Mouse (Mus musculus): Measurements from ENCODE around the gene Gm3164. TPM values are rescaled to one million over a fixed set of nuclear protein-coding genes. Genes with fewer than 3 reads are reported as not detected.

Gene Gm3164
- polyA plus RNA-seq, 1 experiment from 2014 or later, result not detected

Other genes starting within 250 kb of the Gm3164 start
- gene Gm2974, start 232.9 kb upstream of the Gm3164 start, polyA plus RNA-seq (2021), result 0.05 TPM
- gene Gm3138, start 165.8 kb upstream of the Gm3164 start, polyA plus RNA-seq (2021), result not detected
- gene Gm3149, start 98.2 kb upstream of the Gm3164 start, polyA plus RNA-seq (2021), result not detected
- not detected for gene 2610042L04Rik, start 80.7 kb upstream of the Gm3164 start, polyA plus RNA-seq (2021)
- gene Gm3159, start 17.9 kb upstream of the Gm3164 start, polyA plus RNA-seq (2021), result not detected
- not detected for gene Gm3173, start 15.5 kb downstream of the Gm3164 start, polyA plus RNA-seq (2021)
- gene Gm3182, start 66.3 kb downstream of the Gm3164 start, polyA plus RNA-seq (2021), result not detected
- gene Gm3047, start 140.0 kb downstream of the Gm3164 start, polyA plus RNA-seq (2021), result not detected
- not detected for gene Gm8159, start 216.9 kb downstream of the Gm3164 start, polyA plus RNA-seq (2021)
- not detected for gene Gm3239, start 248.7 kb downstream of the Gm3164 start, polyA plus RNA-seq (2021)

Measured in Patski (cell line).